Mouse (Mus musculus) forebrain, embryonic 10.5 days (tissue): ENCODE results near the gene Arpc3. TPM values are rescaled to one million over a fixed set of nuclear protein-coding genes. Genes with fewer than 3 reads are reported as not detected.

Experiments
- DNase-seq: peaks from one replicate; pipeline ENCODE4 v3.0.0-alpha.2; 2017; ENCODE audit warnings: low spot score; ENCODE audit errors: extremely low spot score
- H3K27ac ChIP-seq: fragments of 300-500 bp; sonication (generic); 2 replicates; pipeline ENCODE4 v1.5.1; 2016; ENCODE audit warnings: mild to moderate bottlenecking
- H3K27me3 ChIP-seq: fragments of 300-500 bp; sonication (generic); 2 replicates; pipeline ENCODE4 v1.6.1; 2016; ENCODE audit warnings: mild to moderate bottlenecking; ENCODE audit not compliant: poor library complexity, severe bottlenecking
- H3K36me3 ChIP-seq: fragments of 300-500 bp; sonication (generic); replicated peaks from 2 replicates; pipeline ENCODE4 v1.6.1; 2016; ENCODE audit warnings: mild to moderate bottlenecking, moderate library complexity
- H3K4me1 ChIP-seq: fragments of 300-500 bp; sonication (generic); 2 replicates; pipeline ENCODE4 v1.6.1; 2016
- H3K4me3 ChIP-seq: fragments of 300-500 bp; sonication (generic); 2 replicates; pipeline ENCODE4 v1.5.1; 2016; ENCODE audit warnings: mild to moderate bottlenecking, moderate library complexity
- H3K9me3 ChIP-seq: fragments of 300-500 bp; sonication (generic); 2 replicates; pipeline ENCODE4 v1.6.1; 2016; ENCODE audit warnings: mild to moderate bottlenecking, moderate library complexity
- WGBS: fragments of 180-500 bp; shearing (Covaris S2); methylation state at CpG from one replicate; pipeline ENCODE4 v1.1.7; 2016; 5-methylcytosine and 5-hydroxymethylcytosine counted together
- polyA plus RNA-seq: library from polyadenylated mRNA; unstranded; fragments of >200 nt; fragmentation: Nextera tagmentation; extraction: Ambion mirVana; gene quantifications from 2 replicates; pipeline ENCODE4 v1.2.1, GENCODE M21; 2016

The Arpc3 gene
- polyA plus RNA-seq, 1 experiment from 2014 or later, result 98.7 TPM

DNA sequence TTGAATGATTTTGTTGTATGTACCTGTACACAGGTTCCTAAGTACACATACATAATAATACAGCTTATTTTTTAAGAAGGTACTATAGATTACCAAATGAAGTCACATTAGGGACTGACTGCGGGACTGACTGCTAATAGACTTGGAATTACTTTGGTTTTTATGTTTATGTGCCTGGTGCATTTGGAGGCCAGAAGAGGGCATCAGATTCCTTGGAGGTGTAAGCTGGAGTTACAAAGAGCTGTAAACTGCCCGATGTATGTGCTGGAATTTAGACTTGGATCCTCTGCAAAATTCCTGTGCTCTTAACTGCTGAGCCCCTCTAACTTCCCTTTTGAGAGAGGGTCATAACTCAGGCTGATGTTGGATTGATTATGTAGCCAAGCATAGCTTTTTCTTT is 33.9 kb downstream of the Arpc3 start:
- Histone ChIP-seq H3K4me1 (peaks cover 18% of the 10 kb centered on the region), H3K27ac (no peak overlapping the region), H3K36me3 (peaks cover 54% of the 10 kb centered on the region), H3K9me3 (no peaks in the 10 kb centered on the region), H3K27me3 (no peaks in the 10 kb centered on the region), H3K4me3 (no peak overlapping the region)
- WGBS, result 95% methylated on average over 2 of the region's 2 CpGs
- DNase-seq, result no peak

DNA sequence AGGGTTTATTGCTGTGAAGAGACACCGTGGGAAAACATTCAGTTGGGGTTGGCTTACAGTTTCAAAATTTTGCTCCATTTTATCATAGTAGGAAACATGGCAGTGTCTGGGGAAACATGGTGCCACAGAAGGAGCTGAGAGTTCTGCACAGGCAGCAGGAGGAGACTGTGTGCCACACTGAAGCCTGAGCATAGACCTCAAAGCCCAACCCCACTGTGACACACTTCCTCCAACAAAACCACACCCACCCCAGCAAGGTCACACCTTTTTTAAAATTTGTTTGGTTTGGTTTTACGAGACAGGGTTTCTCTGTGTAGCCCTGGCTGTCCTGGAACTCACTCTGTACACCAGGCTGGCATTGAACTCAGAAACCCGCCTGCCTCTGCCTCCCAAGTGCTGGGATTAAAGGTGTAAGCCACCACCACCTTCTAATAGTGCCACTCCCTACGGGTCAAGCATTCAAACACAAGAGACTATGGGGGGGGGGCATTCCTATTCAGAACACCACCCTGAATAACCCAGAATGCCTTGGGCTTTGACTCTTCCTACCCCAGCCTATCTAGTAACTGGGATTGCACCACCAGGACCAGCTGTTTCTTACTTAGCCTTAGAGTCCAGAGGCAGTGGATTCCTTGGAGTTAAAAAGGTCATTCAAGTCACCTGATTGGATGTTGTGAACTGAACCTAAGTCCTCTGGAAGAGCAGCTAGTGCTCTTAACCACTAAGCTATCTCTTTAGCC is 38.5 kb downstream of the Arpc3 start:
- Histone ChIP-seq H3K27me3 (no peaks in the 10 kb centered on the region), H3K4me1 (no peaks in the 10 kb centered on the region), H3K4me3 (no peak overlapping the region), H3K36me3 (peaks cover 98% of the 10 kb centered on the region), H3K27ac (no peak overlapping the region), H3K9me3 (no peaks in the 10 kb centered on the region)
- DNase-seq, result no peak
- WGBS, result 97% methylated on average over 4 of the region's 4 CpGs

DNA sequence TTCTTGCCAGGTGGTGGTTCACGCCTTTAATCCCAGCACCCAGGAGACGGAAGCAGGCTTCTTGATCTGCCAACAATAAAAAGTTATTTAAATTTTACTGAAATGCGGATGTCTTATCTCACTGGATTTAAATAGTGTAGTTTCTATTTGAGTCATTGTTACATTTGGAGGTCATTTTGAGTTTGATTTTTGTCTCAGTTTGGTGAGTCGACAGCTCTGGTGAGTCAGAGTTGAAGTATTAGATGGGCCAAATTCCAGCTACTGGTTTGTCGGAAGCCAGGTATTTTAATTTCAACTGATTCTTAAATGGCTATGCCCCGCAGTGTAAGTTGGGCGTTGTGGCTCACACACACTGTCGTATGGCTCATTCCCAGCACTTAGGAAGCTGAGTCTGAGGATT is 39.5 kb downstream of the Arpc3 start:
- H3K4me1 ChIP-seq, result no peaks in the 10 kb centered on the region
- 95% methylated on average over 8 of the region's 8 CpGs for WGBS
- no peak overlapping the region for H3K4me3 ChIP-seq
- no peaks in the 10 kb centered on the region for H3K9me3 ChIP-seq
- H3K27me3 ChIP-seq, result no peaks in the 10 kb centered on the region
- no peak overlapping the region for H3K27ac ChIP-seq
- H3K36me3 ChIP-seq, result peaks cover 99% of the 10 kb centered on the region
- no peak for DNase-seq

DNA sequence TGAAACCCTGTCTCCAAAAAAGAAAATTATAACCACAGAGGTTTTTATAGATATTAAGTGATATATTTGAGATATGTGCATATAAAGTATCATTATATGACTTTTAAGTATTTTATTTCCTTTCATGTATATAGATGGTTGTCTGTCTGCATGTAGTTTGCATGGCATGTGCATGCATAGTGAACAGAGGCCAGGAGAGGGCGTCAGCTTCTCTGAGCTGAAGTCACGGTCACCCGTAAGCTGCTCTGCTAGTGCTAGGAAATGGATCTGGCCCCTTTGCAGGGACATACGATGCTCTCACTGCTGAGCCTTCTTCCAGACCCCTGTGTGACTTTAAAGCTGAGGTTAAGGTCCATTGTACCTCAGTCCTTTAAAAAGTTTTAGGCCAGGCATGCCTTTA is 42.9 kb downstream of the Arpc3 start:
- Histone ChIP-seq H3K36me3 (peaks cover 100% of the 10 kb centered on the region), H3K27me3 (no peaks in the 10 kb centered on the region), H3K9me3 (no peaks in the 10 kb centered on the region), H3K4me3 (no peak overlapping the region), H3K27ac (no peak overlapping the region), H3K4me1 (no peaks in the 10 kb centered on the region)
- DNase-seq, result no peak
- WGBS, result 90% methylated on average over 4 of the region's 4 CpGs

DNA sequence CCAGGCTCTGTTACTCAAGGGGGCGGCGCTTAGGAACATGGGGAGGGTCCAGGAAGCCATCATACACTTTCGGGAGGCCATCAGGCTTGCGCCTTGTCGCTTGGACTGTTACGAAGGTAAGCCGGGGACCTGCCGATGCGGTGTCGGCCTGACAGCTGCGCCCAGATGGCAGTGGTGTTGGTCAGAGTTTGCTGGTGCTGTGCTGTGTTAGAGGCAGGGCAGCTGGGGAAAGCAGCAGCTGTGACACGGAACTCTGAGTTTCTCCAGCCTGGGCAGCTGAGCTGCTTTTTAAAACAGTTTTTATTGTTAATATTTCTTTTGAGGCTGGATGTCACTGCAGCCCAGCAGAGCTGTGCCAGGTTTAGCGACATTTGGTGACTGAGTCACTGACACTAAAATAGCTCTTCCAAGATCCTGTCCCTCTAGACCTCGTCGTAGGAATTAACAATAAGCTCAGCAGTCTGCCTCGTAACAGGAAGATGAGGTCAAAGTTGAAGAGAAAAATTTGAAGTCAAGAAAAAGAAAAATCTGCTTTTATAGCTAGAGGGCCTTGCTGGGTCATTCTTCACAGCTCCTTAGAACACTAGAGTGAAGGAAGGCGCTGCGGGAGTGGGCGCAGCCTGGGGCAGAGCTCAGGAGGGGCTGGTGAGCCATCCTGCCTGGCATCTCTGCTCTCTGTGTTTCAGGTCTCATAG is 47.9 kb downstream of the Arpc3 start:
- no peak overlapping the region for H3K27ac ChIP-seq
- peaks cover 100% of the 10 kb centered on the region for H3K36me3 ChIP-seq
- WGBS, result 94% methylated on average over 19 of the region's 19 CpGs
- H3K9me3 ChIP-seq, result no peaks in the 10 kb centered on the region
- H3K4me1 ChIP-seq, result no peaks in the 10 kb centered on the region
- DNase-seq, result no peak
- no peaks in the 10 kb centered on the region for H3K27me3 ChIP-seq
- no peak overlapping the region for H3K4me3 ChIP-seq

DNA sequence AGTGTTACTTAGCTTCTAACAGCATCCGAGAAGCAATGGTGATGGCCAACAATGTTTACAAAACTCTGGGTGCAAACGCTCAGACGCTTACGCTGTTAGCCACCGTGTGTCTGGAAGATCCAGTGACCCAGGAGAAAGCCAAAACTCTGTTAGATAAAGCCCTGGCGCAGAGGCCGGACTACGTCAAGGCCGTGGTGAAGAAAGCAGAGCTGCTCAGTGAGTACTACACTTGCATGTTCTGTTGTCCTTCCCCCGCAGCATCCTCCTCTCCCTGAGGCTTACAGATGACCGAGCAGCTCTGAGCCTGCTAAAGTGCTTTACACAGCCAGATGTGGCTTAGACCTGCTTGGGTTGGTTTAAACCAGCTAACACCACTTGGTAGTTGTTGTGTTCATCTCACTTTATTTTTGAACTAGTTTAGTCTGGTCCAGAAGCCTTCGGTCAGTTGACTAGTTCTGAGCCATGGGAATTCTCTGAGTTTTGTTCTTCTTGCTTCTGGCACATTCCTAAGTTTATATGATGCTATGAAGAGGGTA is 48.5 kb downstream of the Arpc3 start:
- Histone ChIP-seq H3K9me3 (no peaks in the 10 kb centered on the region), H3K36me3 (peaks cover 100% of the 10 kb centered on the region)

DNA sequence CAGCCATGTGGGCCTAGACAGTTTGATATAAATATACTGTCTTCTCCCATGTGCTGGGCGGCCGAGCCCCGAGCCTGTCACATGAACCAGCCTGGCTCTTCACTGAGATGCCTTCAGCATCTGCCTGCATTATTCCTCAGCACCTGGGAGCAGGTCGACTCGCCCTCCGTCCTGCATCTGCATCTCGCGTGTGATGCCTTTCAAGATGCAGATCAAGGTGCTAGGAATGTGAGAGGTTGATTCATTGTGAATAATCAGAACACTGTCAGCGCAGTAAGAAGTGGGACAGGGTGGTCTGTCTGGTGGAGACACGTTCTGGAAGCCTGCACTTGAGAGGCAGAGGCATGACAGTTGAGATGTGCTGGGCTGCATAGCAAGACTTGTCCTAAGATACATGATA is 52.8 kb downstream of the Arpc3 start:
- Histone ChIP-seq H3K9me3 (no peaks in the 10 kb centered on the region), H3K36me3 (peaks cover 94% of the 10 kb centered on the region), H3K27me3 (no peaks in the 10 kb centered on the region), H3K27ac (no peak overlapping the region), H3K4me3 (no peak overlapping the region), H3K4me1 (peaks cover 1% of the 10 kb centered on the region)
- no peak for DNase-seq
- 97% methylated on average over 10 of the region's 10 CpGs for WGBS

More for the DNA sequence above, 48.5 kb downstream of the Arpc3 start:
- H3K4me3 ChIP-seq, result no peak overlapping the region
- no peak overlapping the region for H3K27ac ChIP-seq
- DNase-seq, result no peak
- WGBS, result 96% methylated on average over 12 of the region's 12 CpGs
- no peaks in the 10 kb centered on the region for H3K4me1 ChIP-seq
- H3K27me3 ChIP-seq, result no peaks in the 10 kb centered on the region

DNA sequence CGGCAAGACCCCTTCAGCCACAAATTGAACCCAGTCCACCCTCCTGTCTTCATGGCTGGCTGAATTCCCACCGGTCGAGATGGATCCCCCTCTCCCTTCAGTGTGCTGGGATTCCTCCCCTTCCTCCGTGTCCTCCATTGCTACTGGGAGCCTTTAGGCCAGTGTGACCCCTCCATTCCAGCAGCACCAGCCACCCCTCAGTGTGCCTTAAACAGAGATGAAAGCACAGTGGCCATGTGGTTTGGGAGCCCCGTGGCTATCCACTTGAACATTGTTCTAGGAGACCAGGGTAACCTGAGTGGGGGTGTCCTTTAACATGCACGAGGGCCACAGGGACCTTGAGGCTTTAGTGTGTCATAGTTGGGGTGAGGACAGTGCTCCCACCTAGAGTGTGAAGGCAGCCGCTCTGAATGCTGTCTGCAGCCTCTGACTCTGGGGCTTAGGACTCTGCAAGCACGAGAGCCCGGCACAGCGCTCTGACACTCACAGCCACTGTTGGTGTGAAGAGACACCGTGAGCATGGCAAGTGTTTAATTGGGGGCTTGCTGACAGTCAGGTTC is 53.5 kb downstream of the Arpc3 start:
- Histone ChIP-seq H3K27ac (no peak overlapping the region), H3K27me3 (no peaks in the 10 kb centered on the region), H3K4me1 (peaks cover 7% of the 10 kb centered on the region), H3K36me3 (peaks cover 94% of the 10 kb centered on the region), H3K4me3 (no peak overlapping the region), H3K9me3 (no peaks in the 10 kb centered on the region)
- WGBS, result 91% methylated on average over 11 of the region's 11 CpGs
- DNase-seq, result no peak

DNA sequence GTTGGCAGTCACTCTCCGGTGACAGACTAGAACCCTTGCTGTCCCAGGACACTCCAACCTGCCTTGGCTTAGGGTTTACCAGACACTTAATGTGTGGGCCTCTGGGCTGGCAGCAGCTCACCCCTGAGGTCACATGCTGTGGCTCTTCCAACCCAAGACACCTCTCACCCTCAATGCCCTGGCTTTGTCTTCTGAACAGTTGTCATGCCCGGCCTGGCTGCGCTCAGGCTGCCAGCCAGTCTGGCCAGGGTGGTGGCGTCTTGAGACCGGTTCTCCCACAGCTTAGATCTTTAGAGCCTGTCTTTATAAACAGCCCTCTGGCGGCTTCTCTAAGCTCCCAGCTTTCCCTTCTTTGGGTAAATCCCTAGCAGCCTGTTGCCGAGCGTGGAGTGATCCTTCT is 56.2 kb downstream of the Arpc3 start:
- H3K4me3 ChIP-seq, result no peak overlapping the region
- H3K4me1 ChIP-seq, result peaks cover 11% of the 10 kb centered on the region
- no peaks in the 10 kb centered on the region for H3K27me3 ChIP-seq
- no peak overlapping the region for H3K27ac ChIP-seq
- H3K9me3 ChIP-seq, result no peaks in the 10 kb centered on the region
- WGBS, result 90% methylated on average over 8 of the region's 8 CpGs
- peaks cover 90% of the 10 kb centered on the region for H3K36me3 ChIP-seq
- DNase-seq, result no peak

DNA sequence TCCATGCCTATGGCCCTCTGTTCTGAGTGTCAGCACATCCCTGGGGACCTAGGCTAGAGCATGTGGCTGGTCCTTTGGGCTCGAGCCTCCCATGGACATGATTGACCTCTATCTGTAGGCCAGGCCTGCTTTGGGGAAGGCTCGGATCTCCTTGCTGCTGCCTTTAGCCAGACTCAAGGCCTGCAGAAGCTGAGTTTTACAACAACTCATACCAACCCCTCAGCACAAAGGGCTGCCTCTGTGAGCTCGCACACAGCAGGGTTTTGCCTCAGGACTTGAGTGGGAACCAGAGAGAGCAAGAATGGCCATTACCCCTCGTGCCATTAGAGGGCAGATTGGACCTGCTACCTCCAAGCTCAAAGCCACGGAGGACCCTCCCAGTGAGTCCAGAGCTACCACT is 57.2 kb downstream of the Arpc3 start:
- Histone ChIP-seq H3K36me3 (peaks cover 90% of the 10 kb centered on the region), H3K9me3 (no peaks in the 10 kb centered on the region), H3K27ac (no peak overlapping the region), H3K4me3 (no peak overlapping the region), H3K27me3 (no peaks in the 10 kb centered on the region), H3K4me1 (peaks cover 11% of the 10 kb centered on the region)
- no peak for DNase-seq
- 90% methylated on average over 5 of the region's 5 CpGs for WGBS

DNA sequence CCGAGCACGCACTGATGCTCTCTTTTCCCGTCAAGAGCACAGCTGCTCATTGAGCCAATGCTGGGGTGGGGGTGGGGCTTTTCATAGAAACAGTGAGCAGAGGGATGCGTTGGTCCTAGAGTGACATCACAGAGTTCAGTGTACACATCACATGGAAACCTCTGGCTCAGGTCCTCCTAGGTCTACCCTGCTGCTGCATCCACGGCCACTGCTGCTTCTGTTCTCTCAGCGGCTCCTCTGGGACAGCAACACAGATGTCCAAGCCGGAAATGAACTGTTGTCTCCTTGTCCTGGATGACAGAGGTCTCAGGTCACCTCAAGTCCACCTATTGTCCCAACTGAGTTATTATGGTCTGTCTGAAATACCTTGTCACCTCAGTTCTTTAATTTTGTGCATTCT is 58.3 kb downstream of the Arpc3 start:
- WGBS, result 51% methylated on average over 7 of the region's 7 CpGs
- peaks cover 90% of the 10 kb centered on the region for H3K36me3 ChIP-seq
- no peaks in the 10 kb centered on the region for H3K9me3 ChIP-seq
- no peak for DNase-seq
- H3K4me1 ChIP-seq, result peaks cover 11% of the 10 kb centered on the region
- H3K4me3 ChIP-seq, result no peak overlapping the region
- H3K27ac ChIP-seq, result no peak overlapping the region
- no peaks in the 10 kb centered on the region for H3K27me3 ChIP-seq

DNA sequence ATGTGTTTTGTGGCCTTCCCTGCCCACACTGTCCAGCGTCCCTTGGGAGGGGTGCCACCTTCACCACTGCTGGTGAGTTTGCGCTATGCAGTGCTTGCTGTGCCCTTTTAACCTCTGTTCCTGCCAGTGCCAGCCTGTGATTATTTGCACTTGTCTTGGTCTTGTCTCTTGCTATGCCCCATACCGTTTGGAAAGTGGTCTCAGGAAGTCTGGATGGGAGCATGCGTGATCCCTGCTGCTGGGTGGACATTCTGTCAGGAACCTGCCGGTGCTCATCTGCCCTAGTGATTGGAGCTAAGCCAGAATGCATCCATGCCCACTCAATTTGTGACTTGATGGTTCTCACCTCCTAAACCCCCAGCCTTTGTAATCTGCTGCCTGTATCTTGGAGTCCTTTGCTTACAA is 59.2 kb downstream of the Arpc3 start:
- Histone ChIP-seq H3K27me3 (no peaks in the 10 kb centered on the region), H3K27ac (no peak overlapping the region), H3K9me3 (no peaks in the 10 kb centered on the region), H3K36me3 (peaks cover 90% of the 10 kb centered on the region), H3K4me3 (no peak overlapping the region), H3K4me1 (peaks cover 11% of the 10 kb centered on the region)
- DNase-seq, result no peak
- 82% methylated on average over 5 of the region's 5 CpGs for WGBS

DNA sequence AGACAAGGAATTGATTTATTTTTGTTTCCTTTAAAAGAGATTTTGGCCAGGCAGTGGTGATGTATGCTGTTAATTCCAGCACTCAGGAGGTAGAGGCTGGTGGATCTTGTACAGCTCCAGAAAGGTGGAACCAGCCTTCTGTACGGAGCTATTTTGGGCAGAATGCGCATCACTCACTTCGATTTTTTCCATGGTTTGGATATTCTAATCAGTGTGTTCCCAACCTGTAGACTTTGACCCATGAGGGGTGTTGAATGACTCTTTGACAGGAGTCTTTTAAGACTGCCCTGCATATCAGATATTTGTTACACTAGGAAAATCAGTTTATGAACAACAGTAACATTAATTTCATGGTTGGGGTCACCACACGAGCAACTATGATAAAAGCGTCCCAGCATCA is 59.6 kb downstream of the Arpc3 start:
- H3K36me3 ChIP-seq, result peaks cover 90% of the 10 kb centered on the region
- no peaks in the 10 kb centered on the region for H3K27me3 ChIP-seq
- DNase-seq, result no peak
- no peak overlapping the region for H3K27ac ChIP-seq
- 96% methylated on average over 5 of the region's 5 CpGs for WGBS
- H3K4me1 ChIP-seq, result peaks cover 11% of the 10 kb centered on the region
- H3K4me3 ChIP-seq, result no peak overlapping the region
- no peaks in the 10 kb centered on the region for H3K9me3 ChIP-seq
